Mouse (Mus musculus): ENCODE data around the gene Dtd2. TPM values are rescaled to one million over a fixed set of nuclear protein-coding genes. Genes with fewer than 3 reads are reported as not detected.

The Dtd2 gene
- polyA plus RNA-seq, 1 experiment, result 2.8 TPM

DNA sequence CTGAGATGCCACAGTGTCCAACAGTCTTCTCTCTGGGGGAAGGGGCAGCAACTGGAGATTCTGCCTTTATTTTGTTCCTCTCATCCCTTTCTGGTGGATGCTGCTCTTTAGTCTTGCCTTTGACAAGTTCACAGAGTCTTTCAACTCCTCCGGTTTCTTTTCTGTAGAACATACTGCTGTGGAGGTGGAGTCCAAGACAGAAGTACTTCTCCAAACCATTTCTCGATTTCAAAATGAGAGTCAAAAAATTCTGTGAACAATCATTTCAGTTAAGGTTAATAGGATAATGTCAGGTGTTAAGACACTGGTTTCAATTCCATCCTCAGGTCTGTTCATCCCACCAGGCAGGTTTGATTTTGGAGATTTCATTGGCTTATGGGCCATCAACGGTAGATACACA, 21.7 kb upstream of the Dtd2 start, which contains the start of gene Gpr33:
TSS of gene Gpr33 (minus strand) at position 101 of the 400 bp plus-strand sequence.
- no peak for DNase-seq (ENCODE audit: low read depth in 1 of 2, low spot score in 2 of 2)
- no peaks in the 10 kb centered on the region for H3K27me3 ChIP-seq (ENCODE audit: control insufficient read depth, insufficient read depth, low read length)
- WGBS, result 81% methylated on average over 3 of the region's 3 CpGs
- TF ChIP-seq CTCF (IDR thresholded peaks at IDR 0.05; ENCODE audit: extremely low read depth, insufficient read depth, insufficient read length, insufficient replicate concordance), result no peak
- no peak for TF ChIP-seq POLR2A (IDR thresholded peaks at IDR 0.05; ENCODE audit: low read depth, low read length)
- H3K4me1 ChIP-seq (ENCODE audit: control insufficient read depth, insufficient read depth, insufficient read length), result no peaks in the 10 kb centered on the region
- H3K4me3 ChIP-seq (ENCODE audit: extremely low read depth, insufficient read depth, insufficient read length), result no peak within 1 kb of the TSS
- no peaks in the 10 kb centered on the region for H3K36me3 ChIP-seq (ENCODE audit: control insufficient read depth, insufficient read depth, low read length)
- H3K27ac ChIP-seq (ENCODE audit: insufficient read depth, low read length), result no peak within 1 kb of the TSS

DNA sequence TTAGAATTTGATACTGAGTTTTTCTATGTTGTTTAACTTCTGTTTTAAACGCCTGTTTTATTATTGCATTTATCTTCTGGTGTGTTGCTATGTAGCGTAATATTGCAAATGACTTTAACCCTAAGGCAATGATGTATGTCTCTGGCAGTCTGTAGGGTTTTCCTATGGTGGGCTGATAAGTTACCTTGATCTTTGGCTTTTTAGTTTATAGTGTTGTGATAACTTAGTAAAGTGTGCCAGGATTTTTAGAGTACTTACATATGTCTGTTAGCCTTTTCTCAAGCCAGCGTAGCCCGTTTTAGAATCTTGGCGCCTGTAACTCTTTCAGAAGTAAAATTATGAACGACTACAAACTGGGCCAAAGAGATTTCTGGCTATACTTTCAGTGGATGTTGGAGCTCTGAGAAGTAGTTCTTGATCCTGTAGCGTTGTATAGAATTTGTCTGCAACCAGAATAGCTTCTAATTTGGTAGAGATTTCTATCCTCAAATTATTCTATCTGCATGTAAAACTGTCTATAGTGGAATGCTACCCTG, 8.3 kb upstream of the Dtd2 start:
- H3K27me3 ChIP-seq (ENCODE audit: control insufficient read depth, insufficient read depth, low read length), result no peaks in the 10 kb centered on the region
- H3K27ac ChIP-seq (ENCODE audit: insufficient read depth, low read length), result no peak overlapping the region
- no peak overlapping the region for H3K4me3 ChIP-seq (ENCODE audit: extremely low read depth, insufficient read depth, insufficient read length)
- H3K4me1 ChIP-seq (ENCODE audit: control insufficient read depth, insufficient read depth, insufficient read length), result no peaks in the 10 kb centered on the region
- WGBS, result 88% methylated on average over 7 of the region's 7 CpGs
- TF ChIP-seq CTCF (IDR thresholded peaks at IDR 0.05; ENCODE audit: extremely low read depth, insufficient read depth, insufficient read length, insufficient replicate concordance), result no peak
- no peak for TF ChIP-seq POLR2A (IDR thresholded peaks at IDR 0.05; ENCODE audit: low read depth, low read length)
- H3K36me3 ChIP-seq (ENCODE audit: control insufficient read depth, insufficient read depth, low read length), result no peaks in the 10 kb centered on the region
- no peak for DNase-seq (ENCODE audit: low read depth in 1 of 2, low spot score in 2 of 2)

- Histone ChIP-seq H3K27ac (ENCODE audit: insufficient read depth, low read length) (no peak overlapping the region), H3K4me3 (ENCODE audit: extremely low read depth, insufficient read depth, insufficient read length) (no peak overlapping the region), H3K27me3 (ENCODE audit: control insufficient read depth, insufficient read depth, low read length) (no peaks in the 10 kb centered on the region), H3K4me1 (ENCODE audit: control insufficient read depth, insufficient read depth, insufficient read length) (no peaks in the 10 kb centered on the region), H3K36me3 (ENCODE audit: control insufficient read depth, insufficient read depth, low read length) (no peaks in the 10 kb centered on the region)
- WGBS, result 82% methylated on average over 11 of the region's 11 CpGs
- no peak for TF ChIP-seq POLR2A (IDR thresholded peaks at IDR 0.05; ENCODE audit: low read depth, low read length)
- no peak for TF ChIP-seq CTCF (IDR thresholded peaks at IDR 0.05; ENCODE audit: extremely low read depth, insufficient read depth, insufficient read length, insufficient replicate concordance)
- no peak for DNase-seq (ENCODE audit: low read depth in 1 of 2, low spot score in 2 of 2)
These were observed 7.7 kb upstream of the Dtd2 start for GRCm38 (mm10) chr12:52014044-52014443.

- Histone ChIP-seq H3K36me3 (ENCODE audit: control insufficient read depth, insufficient read depth, low read length) (no peaks in the 10 kb centered on the region), H3K4me3 (ENCODE audit: extremely low read depth, insufficient read depth, insufficient read length) (no peak overlapping the region), H3K27me3 (ENCODE audit: control insufficient read depth, insufficient read depth, low read length) (no peaks in the 10 kb centered on the region), H3K4me1 (ENCODE audit: control insufficient read depth, insufficient read depth, insufficient read length) (no peaks in the 10 kb centered on the region), H3K27ac (ENCODE audit: insufficient read depth, low read length) (no peak overlapping the region)
- no peak for TF ChIP-seq CTCF (IDR thresholded peaks at IDR 0.05; ENCODE audit: extremely low read depth, insufficient read depth, insufficient read length, insufficient replicate concordance)
- no peak for TF ChIP-seq POLR2A (IDR thresholded peaks at IDR 0.05; ENCODE audit: low read depth, low read length)
- 51% methylated on average over 9 of the region's 9 CpGs for WGBS
- DNase-seq (ENCODE audit: low read depth in 1 of 2, low spot score in 2 of 2), result no peak
These were observed 7.0 kb upstream of the Dtd2 start for GRCm38 (mm10) chr12:52013274-52013673.

DNA sequence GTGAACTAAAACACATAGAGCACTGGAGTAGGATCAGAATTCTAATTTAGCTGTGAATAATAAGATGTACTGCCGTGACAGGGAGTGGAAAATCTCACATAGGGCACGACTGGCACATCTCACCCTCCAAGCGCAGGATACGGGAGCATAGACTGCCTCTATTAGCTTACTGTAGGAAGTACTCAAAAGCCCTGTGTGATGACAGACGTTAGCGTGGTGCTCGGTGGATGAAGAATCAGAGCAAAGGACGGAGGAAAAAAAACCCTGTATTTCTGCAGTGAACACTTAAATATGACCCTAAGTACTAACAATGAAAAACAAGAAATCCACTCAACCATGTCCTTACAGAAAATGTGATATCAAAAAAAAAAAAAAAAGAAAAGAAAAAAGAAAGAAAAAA, 5.9 kb upstream of the Dtd2 start:
- 88% methylated on average over 8 of the region's 8 CpGs for WGBS

DNA sequence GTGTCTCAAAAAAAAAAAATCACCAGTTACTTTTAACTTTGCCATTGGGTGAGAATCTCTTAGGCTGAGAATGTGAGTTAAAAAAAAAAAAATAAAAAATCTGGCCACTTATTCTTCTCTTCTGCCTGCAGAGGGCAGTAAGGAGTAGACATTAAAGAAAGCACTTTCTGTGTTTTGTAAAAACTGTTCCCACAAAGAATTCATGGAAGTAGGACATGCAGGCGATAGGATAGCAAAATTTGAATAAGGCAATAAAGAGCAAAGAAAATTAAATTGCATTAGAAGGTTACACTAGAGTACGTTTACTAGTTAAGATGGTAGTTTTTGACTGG, 4.3 kb upstream of the Dtd2 start:
- Histone ChIP-seq H3K4me1 (ENCODE audit: control insufficient read depth, insufficient read depth, insufficient read length) (peaks cover 3% of the 10 kb centered on the region; the same call in 1 of the 2 replicates), H3K27me3 (ENCODE audit: control insufficient read depth, insufficient read depth, low read length) (no peaks in the 10 kb centered on the region), H3K36me3 (ENCODE audit: control insufficient read depth, insufficient read depth, low read length) (no peaks in the 10 kb centered on the region), H3K4me3 (ENCODE audit: extremely low read depth, insufficient read depth, insufficient read length) (no peak overlapping the region), H3K27ac (ENCODE audit: insufficient read depth, low read length) (no peak overlapping the region)
- DNase-seq (ENCODE audit: low read depth in 1 of 2, low spot score in 2 of 2), result peak in 1 of 2 experiments; percentile 7
- 63% methylated on average over 2 of the region's 2 CpGs for WGBS
- TF ChIP-seq CTCF (IDR thresholded peaks at IDR 0.05; ENCODE audit: extremely low read depth, insufficient read depth, insufficient read length, insufficient replicate concordance) (no peak), POLR2A (IDR thresholded peaks at IDR 0.05; ENCODE audit: low read depth, low read length) (no peak)

More for the DNA sequence above, 5.9 kb upstream of the Dtd2 start:
- no peak overlapping the region for H3K4me3 ChIP-seq (ENCODE audit: extremely low read depth, insufficient read depth, insufficient read length)
- H3K27me3 ChIP-seq (ENCODE audit: control insufficient read depth, insufficient read depth, low read length), result no peaks in the 10 kb centered on the region
- TF ChIP-seq POLR2A (IDR thresholded peaks at IDR 0.05; ENCODE audit: low read depth, low read length) (no peak), CTCF (IDR thresholded peaks at IDR 0.05; ENCODE audit: extremely low read depth, insufficient read depth, insufficient read length, insufficient replicate concordance) (no peak)
- no peak for DNase-seq (ENCODE audit: low read depth in 1 of 2, low spot score in 2 of 2)
- no peaks in the 10 kb centered on the region for H3K4me1 ChIP-seq (ENCODE audit: control insufficient read depth, insufficient read depth, insufficient read length)
- H3K27ac ChIP-seq (ENCODE audit: insufficient read depth, low read length), result no peak overlapping the region
- no peaks in the 10 kb centered on the region for H3K36me3 ChIP-seq (ENCODE audit: control insufficient read depth, insufficient read depth, low read length)

DNA sequence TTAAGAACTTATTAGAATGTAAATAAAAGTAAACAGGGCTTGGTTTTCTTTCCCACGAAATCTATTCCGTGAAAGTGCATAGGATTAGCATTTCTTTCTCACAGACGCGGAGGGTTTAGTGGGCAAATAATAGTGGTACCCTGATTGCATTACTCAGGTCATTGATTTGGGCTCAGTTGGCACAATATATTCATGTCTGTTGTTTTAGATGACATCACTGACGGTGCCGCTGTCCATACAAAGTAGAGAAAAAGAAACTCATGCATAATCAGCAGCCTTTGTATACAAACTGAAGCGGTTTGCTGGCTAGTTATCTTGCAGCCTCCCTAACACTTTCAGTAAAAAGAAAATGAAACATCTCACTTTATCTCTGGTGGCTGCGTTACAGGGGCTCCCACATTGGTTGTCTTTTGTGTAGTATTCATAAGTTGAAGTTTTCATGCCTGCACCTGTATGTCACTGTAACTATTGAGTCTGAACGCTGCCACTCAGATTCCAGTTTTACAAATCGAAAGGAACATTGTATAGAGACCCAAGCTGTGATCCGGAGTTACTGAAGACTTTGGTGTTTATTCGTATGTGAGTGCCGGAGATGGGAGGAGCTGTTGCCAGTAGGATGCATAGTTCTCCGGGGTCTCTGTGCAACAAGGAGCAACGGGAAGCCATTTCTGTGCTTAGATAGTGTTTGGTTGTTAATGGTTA, 3.8 kb upstream of the Dtd2 start:
- TF ChIP-seq CTCF (IDR thresholded peaks at IDR 0.05; ENCODE audit: extremely low read depth, insufficient read depth, insufficient read length, insufficient replicate concordance), result no peak
- no peak for TF ChIP-seq POLR2A (IDR thresholded peaks at IDR 0.05; ENCODE audit: low read depth, low read length)
- Histone ChIP-seq H3K4me1 (ENCODE audit: control insufficient read depth, insufficient read depth, insufficient read length) (peaks cover 3% of the 10 kb centered on the region; the same call in 1 of the 2 replicates), H3K36me3 (ENCODE audit: control insufficient read depth, insufficient read depth, low read length) (no peaks in the 10 kb centered on the region), H3K27ac (ENCODE audit: insufficient read depth, low read length) (no peak overlapping the region), H3K4me3 (ENCODE audit: extremely low read depth, insufficient read depth, insufficient read length) (no peak overlapping the region), H3K27me3 (ENCODE audit: control insufficient read depth, insufficient read depth, low read length) (no peaks in the 10 kb centered on the region)
- 77% methylated on average over 15 of the region's 15 CpGs for WGBS
- no peak for DNase-seq (ENCODE audit: low read depth in 1 of 2, low spot score in 2 of 2)
